Mouse (Mus musculus) CH12.LX (cell line): Measurements from ENCODE around the gene Mybph.

ENCODE experiments used
- CHD1 ChIP-seq: IDR thresholded peaks from 2 replicates; pipeline ENCODE4 v1.6.1; 2012; ENCODE audit warnings: low read depth, low read length, improper control_type of control experiment, inconsistent platforms
- CTCF ChIP-seq, 2 experiments: IDR thresholded peaks in 1 of 2; conservative IDR thresholded peaks in 1 of 2; 2 replicates each; pipeline ENCODE4 v1.5.1; 2011 to 2012; ENCODE audit warnings: low read depth in 2 of 2, low read length in 2 of 2, improper control_type of control experiment in 1 of 2, inconsistent platforms in 1 of 2, mild to moderate bottlenecking in 1 of 2, moderate library complexity in 1 of 2
- E2F4 ChIP-seq: IDR thresholded peaks from 2 replicates; pipeline ENCODE4 v1.6.1; 2011; ENCODE audit warnings: low read depth, low read length, improper control_type of control experiment; ENCODE audit not compliant: insufficient replicate concordance
- EP300 ChIP-seq: IDR thresholded peaks from 2 replicates; pipeline ENCODE4 v1.6.1; 2011; ENCODE audit warnings: low read length, improper control_type of control experiment
- NRF1 ChIP-seq: IDR thresholded peaks from 2 replicates; pipeline ENCODE4 v1.6.1; 2014; ENCODE audit warnings: low read depth, mild to moderate bottlenecking, inconsistent platforms, low read length, improper control_type of control experiment, moderate library complexity
- POLR2A ChIP-seq: IDR thresholded peaks from 2 replicates; pipeline ENCODE4 v1.6.1; 2011; ENCODE audit warnings: low read depth, mild to moderate bottlenecking, improper control_type of control experiment, low read length
- TBP ChIP-seq: conservative IDR thresholded peaks from 2 replicates; pipeline ENCODE4 v1.6.1; 2011; ENCODE audit warnings: low read depth, low read length, improper control_type of control experiment
- TCF12 ChIP-seq: IDR thresholded peaks from 2 replicates; pipeline ENCODE4 v1.6.1; 2014; ENCODE audit warnings: low read depth, mild to moderate bottlenecking, inconsistent platforms, low read length, improper control_type of control experiment
- USF2 ChIP-seq: conservative IDR thresholded peaks from 2 replicates; pipeline ENCODE4 v1.6.1; 2011; ENCODE audit warnings: low read depth, low read length, improper control_type of control experiment
- ZC3H11A ChIP-seq: IDR thresholded peaks from 2 replicates; pipeline ENCODE4 v1.6.1; 2012; ENCODE audit warnings: low read depth, mild to moderate bottlenecking, inconsistent platforms, low read length, improper control_type of control experiment
- ZKSCAN1 ChIP-seq: IDR thresholded peaks from 2 replicates; pipeline ENCODE4 v1.6.1; 2012; ENCODE audit warnings: low read depth, inconsistent platforms, low read length, improper control_type of control experiment, borderline replicate concordance

GRCm38 (mm10) chr1:134230638-134231228, 37.5 kb downstream of the Mybph start:
- TF ChIP-seq EP300, result no peak
- TF ChIP-seq ZC3H11A, result no peak
- TF ChIP-seq CHD1, result no peak
- TF ChIP-seq POLR2A, result no peak
- no peak for TF ChIP-seq TCF12
- no peak for TF ChIP-seq NRF1
- no peak for TF ChIP-seq TBP
- no peak for TF ChIP-seq CTCF (conservative IDR thresholded peaks at IDR 0.05 in 1 of 2, IDR thresholded peaks at IDR 0.05 in 1 of 2; ENCODE audit: low read depth in 2 of 2, low read length in 2 of 2)
- no peak for TF ChIP-seq E2F4
- TF ChIP-seq USF2, result no peak
- TF ChIP-seq ZKSCAN1, result no peak
